Mouse (Mus musculus): Measurements from ENCODE around the gene Ptch2.
A peak's percentile ranks its signal among the peaks of the same experiment; 100 is the strongest.

Ptch2 gene

GRCm38 (mm10) chr4:117151416-117151815 is 55.5 kb downstream of the Ptch2 start:
- no peak for ATAC-seq (ENCODE audit: low TSS enrichment)

DNA sequence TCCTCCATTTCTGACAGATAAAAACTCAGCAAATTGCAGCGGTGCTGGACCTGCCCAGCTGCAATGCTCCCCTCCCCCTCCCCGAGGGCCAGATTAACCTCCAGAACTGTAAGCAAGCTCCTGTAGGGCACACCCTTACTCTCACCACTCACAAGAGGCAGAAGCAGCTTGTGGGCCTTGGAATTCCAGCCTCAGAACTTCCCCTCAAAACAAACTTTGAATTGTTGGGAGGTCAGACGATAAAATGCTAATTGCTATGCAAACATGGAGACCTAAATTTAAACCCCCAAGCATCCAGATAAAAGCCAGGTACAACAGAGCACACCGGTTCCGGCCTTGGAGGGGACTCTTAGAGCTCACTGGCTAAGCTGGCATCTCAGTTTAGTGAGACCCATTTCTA is 56.8 kb downstream of the Ptch2 start:
- ATAC-seq (ENCODE audit: low TSS enrichment): no peak

- ATAC-seq (ENCODE audit: low TSS enrichment): no peak
Observed at GRCm38 (mm10) chr4:117155020-117155791, 59.3 kb downstream of the Ptch2 start.

GRCm38 (mm10) chr4:117155792-117156355 is 60.0 kb downstream of the Ptch2 start, which contains the start of gene Rps8:
TSS of gene Rps8 (minus strand) at chr4:117156243.
- ATAC-seq (ENCODE audit: low TSS enrichment): peak; percentile 96

GRCm38 (mm10) chr4:117156372-117156771 is 60.5 kb downstream of the Ptch2 start:
- no peak for ATAC-seq (ENCODE audit: low TSS enrichment)

- no peak for ATAC-seq (ENCODE audit: low TSS enrichment)
Observed at GRCm38 (mm10) chr4:117159666-117160065, 63.8 kb downstream of the Ptch2 start.

DNA sequence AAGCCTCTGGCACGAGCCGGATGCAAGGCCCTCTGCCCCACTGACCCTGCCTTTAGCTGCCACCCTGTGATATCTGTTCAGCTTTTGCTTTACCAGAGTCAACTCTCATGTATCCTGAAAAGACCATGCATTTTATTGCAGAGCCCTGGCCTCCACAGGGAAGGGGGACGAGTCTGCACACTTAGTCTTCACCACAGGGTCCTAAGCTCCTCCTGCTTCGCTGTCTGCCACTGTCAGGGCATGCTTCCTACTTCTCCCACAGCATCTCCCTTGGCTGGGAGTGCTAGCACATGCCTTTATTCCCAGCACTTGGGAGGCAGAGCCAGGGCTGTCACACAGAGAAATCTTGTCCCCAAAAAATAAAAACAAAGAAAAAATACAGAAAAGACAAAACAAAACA is 65.3 kb downstream of the Ptch2 start:
- ATAC-seq (ENCODE audit: low TSS enrichment): no peak
